Mouse (Mus musculus) bone marrow, adult 2 months (tissue): Measurements from ENCODE around the gene Glrp1.

ENCODE experiments used
- CTCF ChIP-seq: fragments of 200-500 bp; IDR thresholded peaks from 2 replicates; pipeline ENCODE4 v1.5.1; 2011; ENCODE audit warnings: low read length, control low read depth; ENCODE audit not compliant: control insufficient read depth, insufficient read depth
- POLR2A ChIP-seq: fragments of 200-500 bp; IDR thresholded peaks from 2 replicates; pipeline ENCODE4 v1.6.1; 2011; ENCODE audit warnings: low read depth, mild to moderate bottlenecking, control low read depth, low read length, borderline replicate concordance; ENCODE audit not compliant: control insufficient read depth

DNA sequence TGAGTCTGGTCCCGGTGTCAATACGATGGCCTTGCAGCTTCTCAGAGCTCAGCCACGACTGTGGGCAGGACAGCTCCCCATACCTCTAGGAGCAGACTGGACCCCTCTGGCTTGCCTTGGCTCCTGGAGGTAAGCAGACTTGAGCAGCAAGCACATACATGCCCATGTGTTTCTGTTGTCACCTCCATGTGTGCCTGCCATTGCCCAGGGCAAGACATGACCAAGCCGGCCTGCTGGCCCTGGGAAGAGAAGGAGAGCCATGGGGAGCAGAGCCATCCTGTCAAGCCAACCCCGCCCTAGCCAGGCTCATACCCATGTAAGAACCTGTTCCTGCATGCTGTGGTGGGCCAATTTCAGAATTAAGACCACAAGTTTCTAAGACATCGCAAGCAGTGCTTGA lies 4.2 kb downstream of the Glrp1 start:
- TF ChIP-seq CTCF (no peak), POLR2A (no peak)
